Mouse (Mus musculus): Measurements from ENCODE around the gene Psma1. TPM values are rescaled to one million over a fixed set of nuclear protein-coding genes. Genes with fewer than 3 reads are reported as not detected.

The Psma1 gene
- polyA plus RNA-seq, 1 experiment from 2014 or later, result 343 TPM

DNA sequence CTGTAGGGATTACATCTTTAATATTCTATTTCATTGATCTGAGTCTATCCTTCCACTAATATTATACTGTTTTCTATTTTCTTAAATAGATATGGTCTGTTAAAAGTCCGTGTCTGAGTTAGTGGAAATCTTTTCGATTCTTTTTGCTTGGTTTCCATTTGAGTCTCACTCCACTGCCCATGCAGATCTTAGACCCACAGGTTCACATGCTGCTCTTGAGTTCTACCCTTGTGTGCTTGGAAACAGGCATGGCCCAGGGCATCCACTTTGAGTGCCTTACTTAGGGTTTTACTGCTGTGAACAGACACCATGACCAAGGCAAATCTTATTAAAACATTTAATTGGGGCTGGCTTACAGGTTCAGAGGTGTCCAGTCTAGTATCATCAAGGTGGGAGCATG is 24.9 kb upstream of the Psma1 start:
- no peak overlapping the region for H3K4me3 ChIP-seq (replicated peaks)
- no peaks in the 10 kb centered on the region for H3K36me3 ChIP-seq
- WGBS (ENCODE audit: insufficient replicate concordance), result 65% methylated on average over 2 of the region's 2 CpGs
- no peak overlapping the region for H3K27ac ChIP-seq
- DNase-seq, result no peak
- H3K9me3 ChIP-seq (replicated peaks), result no peaks in the 10 kb centered on the region
- no peaks in the 10 kb centered on the region for H3K27me3 ChIP-seq
- H3K4me1 ChIP-seq (replicated peaks), result no peaks in the 10 kb centered on the region
- ATAC-seq (ENCODE audit: low read depth), result no peak
- no peak overlapping the region for H3K9ac ChIP-seq
- no peak overlapping the region for H3K4me2 ChIP-seq

DNA sequence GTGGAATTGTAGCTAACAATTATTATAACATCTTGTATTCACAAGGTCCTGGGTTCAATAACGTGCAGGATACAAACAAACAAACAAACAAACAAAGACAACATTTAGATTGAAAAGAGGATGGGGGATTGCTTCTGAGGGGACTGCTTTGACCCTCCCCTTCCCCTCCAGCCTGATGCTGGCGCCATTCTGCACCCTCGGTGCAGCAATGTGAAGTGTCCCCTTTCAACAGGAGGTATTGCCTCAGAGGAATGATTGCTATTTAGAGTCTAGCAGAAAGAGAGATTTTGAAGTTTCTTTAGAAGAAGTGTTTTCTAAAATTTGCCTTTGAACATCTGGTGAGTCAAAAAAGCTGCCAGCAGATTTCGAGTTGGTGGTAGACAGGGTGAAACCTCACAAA is 23.3 kb upstream of the Psma1 start:
- WGBS (ENCODE audit: insufficient replicate concordance), result 55% methylated on average over 4 of the region's 4 CpGs
- Histone ChIP-seq H3K36me3 (no peaks in the 10 kb centered on the region), H3K4me2 (no peak overlapping the region), H3K4me3 (replicated peaks) (no peak overlapping the region), H3K27ac (no peak overlapping the region), H3K9ac (no peak overlapping the region), H3K4me1 (replicated peaks) (no peaks in the 10 kb centered on the region), H3K27me3 (no peaks in the 10 kb centered on the region), H3K9me3 (replicated peaks) (no peaks in the 10 kb centered on the region)
- ATAC-seq (ENCODE audit: low read depth) (no peak), DNase-seq (no peak)

DNA sequence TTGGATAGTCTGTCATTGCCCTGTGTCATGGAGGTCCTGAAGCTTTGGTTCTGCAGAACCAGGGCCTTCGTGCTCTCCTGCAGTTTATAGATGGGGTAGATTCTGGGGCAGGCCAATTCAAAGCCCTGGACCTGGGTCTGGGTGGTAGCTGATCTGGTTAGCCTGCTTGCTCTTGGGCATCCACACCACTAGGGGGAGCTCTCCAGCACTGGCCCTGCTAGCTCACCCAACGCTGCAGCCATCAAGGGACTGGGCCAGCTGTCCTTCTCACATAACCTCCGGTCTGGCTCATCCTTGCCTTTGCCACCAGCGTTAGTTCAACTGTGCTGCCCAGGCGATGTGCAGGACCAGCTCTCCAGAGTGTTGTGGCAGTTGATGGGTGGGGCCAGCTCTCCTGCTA is 18.8 kb upstream of the Psma1 start:
- no peak overlapping the region for H3K4me3 ChIP-seq (replicated peaks)
- no peak overlapping the region for H3K27ac ChIP-seq
- no peak overlapping the region for H3K9ac ChIP-seq
- ATAC-seq (ENCODE audit: low read depth), result no peak
- 65% methylated on average over 5 of the region's 5 CpGs for WGBS (ENCODE audit: insufficient replicate concordance)
- H3K9me3 ChIP-seq (replicated peaks), result no peaks in the 10 kb centered on the region
- no peak for DNase-seq
- H3K27me3 ChIP-seq, result no peaks in the 10 kb centered on the region
- H3K4me1 ChIP-seq (replicated peaks), result peaks cover 13% of the 10 kb centered on the region; the same call in 1 of the 2 replicates
- H3K4me2 ChIP-seq, result no peak overlapping the region
- no peaks in the 10 kb centered on the region for H3K36me3 ChIP-seq

DNA sequence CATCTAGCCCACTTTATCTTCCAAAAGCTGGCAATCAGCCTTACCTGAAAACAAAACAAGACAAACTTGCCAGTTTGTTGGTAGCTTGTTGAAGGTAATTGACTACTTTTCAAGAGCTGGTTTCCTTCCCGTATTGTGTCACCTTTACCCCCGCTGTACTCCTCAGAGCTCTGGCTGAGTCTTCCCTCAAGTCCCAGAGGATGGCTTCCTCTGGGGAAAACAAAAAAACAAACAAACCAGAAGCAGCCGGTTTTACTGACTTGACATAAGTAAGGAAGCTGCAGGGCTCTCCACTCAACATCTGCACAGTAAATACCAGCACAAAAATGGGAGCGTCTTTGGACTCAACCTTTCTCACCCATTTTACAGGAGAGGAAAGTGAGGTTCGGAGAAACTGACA is 18.0 kb upstream of the Psma1 start:
- Histone ChIP-seq H3K9ac (no peak overlapping the region), H3K4me1 (replicated peaks) (peaks cover 13% of the 10 kb centered on the region; the same call in 1 of the 2 replicates), H3K9me3 (replicated peaks) (no peaks in the 10 kb centered on the region), H3K4me3 (replicated peaks) (no peak overlapping the region), H3K27me3 (no peaks in the 10 kb centered on the region), H3K27ac (no peak overlapping the region), H3K36me3 (no peaks in the 10 kb centered on the region), H3K4me2 (no peak overlapping the region)
- ATAC-seq (ENCODE audit: low read depth) (no peak), DNase-seq (no peak)
- 70% methylated on average over 5 of the region's 5 CpGs for WGBS (ENCODE audit: insufficient replicate concordance)

DNA sequence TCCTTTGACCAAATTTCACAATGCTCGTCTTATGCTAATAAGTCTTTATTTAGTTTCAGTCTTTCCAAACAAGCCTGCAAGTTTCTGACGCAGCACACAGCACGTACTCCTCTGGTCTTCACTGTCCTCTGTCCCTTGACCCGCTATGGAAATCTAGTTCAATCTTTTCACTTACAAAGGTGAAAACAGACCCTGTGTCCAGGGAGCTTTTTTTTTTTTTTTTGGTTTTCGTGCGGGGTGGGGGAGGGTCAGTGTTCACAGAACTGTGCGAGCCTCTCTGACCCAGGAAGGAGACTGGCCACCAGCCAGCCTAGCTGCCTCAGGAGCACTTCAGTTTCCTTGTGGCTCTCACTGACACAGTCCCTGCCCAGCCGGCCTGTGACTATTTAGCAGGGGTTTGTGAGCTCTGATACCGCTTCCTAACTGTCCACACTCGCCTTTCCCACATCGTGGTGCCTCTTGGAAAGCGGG is 16.6 kb upstream of the Psma1 start:
- Histone ChIP-seq H3K9me3 (replicated peaks) (no peaks in the 10 kb centered on the region), H3K36me3 (no peaks in the 10 kb centered on the region), H3K27me3 (no peaks in the 10 kb centered on the region), H3K27ac (peak overlapping the region; percentile 61), H3K4me2 (peak overlapping the region; percentile 54), H3K9ac (peak overlapping the region; percentile 50), H3K4me3 (replicated peaks) (peak overlapping the region; percentile 35), H3K4me1 (replicated peaks) (peaks cover 13% of the 10 kb centered on the region; the same call in 1 of the 2 replicates)
- 13% methylated on average over 12 of the region's 12 CpGs for WGBS (ENCODE audit: insufficient replicate concordance)
- no peak for DNase-seq
- peak; percentile 69 for ATAC-seq (ENCODE audit: low read depth)

DNA sequence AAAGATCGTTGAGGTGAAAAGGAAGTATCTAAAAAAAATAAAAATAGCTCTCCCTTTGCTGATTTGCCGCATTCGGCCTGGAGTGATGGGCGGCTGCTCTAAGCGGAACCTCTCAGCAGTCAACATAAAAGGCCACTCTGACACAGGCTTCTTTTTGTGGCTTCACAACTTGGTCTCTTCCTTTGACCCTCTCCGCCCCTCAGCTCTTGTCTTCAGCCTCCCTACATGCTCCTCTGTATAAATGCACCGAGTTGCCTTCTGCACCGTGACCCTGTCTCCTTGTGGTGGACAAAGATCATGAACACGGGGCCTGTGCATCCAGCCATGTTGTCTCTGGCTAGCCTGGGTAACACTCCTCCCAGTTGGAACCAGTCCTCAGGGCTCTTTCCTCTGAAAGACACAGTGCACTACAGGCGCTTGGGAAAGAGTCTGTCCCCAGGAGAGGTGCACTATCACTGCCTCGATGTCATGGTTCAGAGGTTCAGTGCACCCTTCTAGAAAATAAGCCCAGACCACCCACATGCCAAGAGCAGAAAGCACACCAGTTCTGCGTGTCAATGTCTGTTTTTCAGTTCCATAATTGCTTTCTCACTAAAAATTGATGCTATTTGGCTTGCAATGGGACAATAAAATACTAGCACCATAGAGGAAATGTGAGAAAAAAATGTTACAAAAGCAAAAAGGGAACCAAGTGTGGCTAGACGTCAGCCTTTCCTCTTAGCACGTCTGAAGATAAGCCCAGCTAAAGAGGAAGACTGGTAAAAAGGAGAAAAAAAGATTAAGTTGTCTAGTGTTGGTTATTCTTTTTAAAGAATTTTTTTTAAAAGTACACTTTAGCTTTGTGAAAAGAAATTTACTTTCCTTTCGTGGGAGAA is 15.8 kb upstream of the Psma1 start:
- H3K9ac ChIP-seq, result no peak overlapping the region
- ATAC-seq (ENCODE audit: low read depth) (peak; percentile 33), DNase-seq (no peak)
- no peaks in the 10 kb centered on the region for H3K9me3 ChIP-seq (replicated peaks)
- H3K4me1 ChIP-seq (replicated peaks), result peaks cover 13% of the 10 kb centered on the region; the same call in 1 of the 2 replicates
- H3K4me2 ChIP-seq, result peak overlapping the region; percentile 6
- 26% methylated on average over 15 of the region's 15 CpGs for WGBS (ENCODE audit: insufficient replicate concordance)
- H3K27ac ChIP-seq, result peak overlapping the region; percentile 65
- no peaks in the 10 kb centered on the region for H3K27me3 ChIP-seq
- H3K4me3 ChIP-seq (replicated peaks), result 0 out of 2 replicates have a peak overlapping the region, but pooled peaks have one; percentile 35
- no peaks in the 10 kb centered on the region for H3K36me3 ChIP-seq

DNA sequence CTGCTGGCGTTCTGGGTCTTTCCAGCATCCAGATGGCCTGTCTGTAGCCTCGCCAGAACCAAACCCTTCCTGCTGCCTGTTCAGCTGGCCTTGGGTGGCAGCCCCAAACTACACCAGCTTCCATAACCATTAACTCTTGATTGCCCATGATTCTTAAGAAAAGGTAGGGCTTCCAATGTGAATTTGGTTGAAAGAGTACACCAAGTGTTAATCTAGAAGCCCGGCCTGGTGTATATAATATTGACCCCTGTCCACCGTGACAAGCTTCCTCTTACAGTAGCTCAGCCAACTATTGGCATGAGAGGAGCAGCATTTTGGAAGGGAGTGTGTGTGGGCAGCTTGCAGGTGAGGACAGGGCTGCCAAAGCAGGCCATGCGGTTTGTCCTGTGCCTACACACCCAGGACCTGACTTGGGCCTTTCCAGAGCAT is 14.2 kb upstream of the Psma1 start:
- no peak for DNase-seq
- no peaks in the 10 kb centered on the region for H3K36me3 ChIP-seq

DNA sequence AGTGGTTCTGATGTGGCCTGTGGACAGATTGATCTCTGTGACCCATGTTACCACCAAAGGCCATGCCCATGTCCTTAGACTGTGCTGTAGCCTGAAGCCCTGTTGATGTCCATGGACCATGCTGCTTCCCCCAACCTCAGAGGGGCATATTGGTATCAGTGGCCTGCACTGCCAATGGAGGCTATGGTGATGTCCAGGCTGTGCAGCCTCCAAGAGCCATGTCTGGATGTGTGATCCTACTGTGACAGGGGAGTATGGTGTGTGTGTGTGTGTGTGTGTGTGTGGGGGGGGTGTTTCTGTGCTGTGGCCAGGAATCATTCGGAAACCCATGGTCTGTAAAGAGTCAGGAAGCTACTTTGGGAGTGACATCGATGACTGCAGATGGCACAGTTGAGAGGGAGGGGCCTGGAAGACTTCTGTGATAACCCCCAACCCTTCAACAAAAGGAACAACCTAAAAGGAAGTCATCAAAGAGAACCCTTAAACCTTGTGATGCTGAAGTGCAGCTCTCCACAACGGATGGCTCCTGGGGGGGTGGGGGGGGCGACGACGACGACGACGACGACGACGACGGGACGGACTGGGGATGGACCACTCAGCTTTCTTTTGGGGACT is 8.5 kb upstream of the Psma1 start:
- Histone ChIP-seq H3K4me2 (no peak overlapping the region), H3K4me3 (replicated peaks) (no peak overlapping the region), H3K9ac (no peak overlapping the region), H3K27ac (no peak overlapping the region), H3K9me3 (replicated peaks) (no peaks in the 10 kb centered on the region), H3K27me3 (no peaks in the 10 kb centered on the region), H3K4me1 (replicated peaks) (no peaks in the 10 kb centered on the region), H3K36me3 (no peaks in the 10 kb centered on the region)
- WGBS (ENCODE audit: insufficient replicate concordance), result 83% methylated on average over 14 of the region's 14 CpGs
- ATAC-seq (ENCODE audit: low read depth) (no peak), DNase-seq (no peak)

More for the DNA sequence above, 14.2 kb upstream of the Psma1 start:
- Histone ChIP-seq H3K4me3 (replicated peaks) (no peak overlapping the region), H3K4me1 (replicated peaks) (peaks cover 13% of the 10 kb centered on the region; the same call in 1 of the 2 replicates), H3K4me2 (no peak overlapping the region), H3K27ac (no peak overlapping the region), H3K27me3 (no peaks in the 10 kb centered on the region), H3K9ac (no peak overlapping the region), H3K9me3 (replicated peaks) (no peaks in the 10 kb centered on the region)
- no peak for ATAC-seq (ENCODE audit: low read depth)
- 62% methylated on average over 5 of the region's 5 CpGs for WGBS (ENCODE audit: insufficient replicate concordance)

DNA sequence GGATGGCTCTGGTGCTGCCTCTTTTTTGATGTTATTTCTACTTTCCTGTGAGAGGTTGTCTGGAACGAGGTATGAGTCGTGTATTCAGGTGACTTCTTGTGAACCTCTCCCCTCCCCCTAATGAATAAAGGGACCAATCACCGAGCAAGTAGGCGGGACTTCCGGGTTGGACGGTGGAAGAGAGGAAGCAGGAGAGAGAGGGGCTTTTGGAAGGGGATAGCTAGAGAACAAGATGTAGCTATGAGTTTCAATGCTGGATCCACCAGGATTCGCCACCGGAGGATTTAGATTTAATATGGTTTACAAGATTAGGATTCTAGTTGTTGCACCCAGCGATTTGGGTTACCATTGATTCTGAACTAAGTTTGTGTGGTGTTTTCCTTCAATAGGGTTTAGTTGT is 7.1 kb upstream of the Psma1 start:
- H3K27me3 ChIP-seq, result no peaks in the 10 kb centered on the region
- H3K9me3 ChIP-seq (replicated peaks), result no peaks in the 10 kb centered on the region
- no peaks in the 10 kb centered on the region for H3K36me3 ChIP-seq
- H3K9ac ChIP-seq, result no peak overlapping the region
- 55% methylated on average over 9 of the region's 9 CpGs for WGBS (ENCODE audit: insufficient replicate concordance)
- no peak for ATAC-seq (ENCODE audit: low read depth)
- H3K4me3 ChIP-seq (replicated peaks), result no peak overlapping the region
- H3K27ac ChIP-seq, result no peak overlapping the region
- no peak for DNase-seq
- no peak overlapping the region for H3K4me2 ChIP-seq
- H3K4me1 ChIP-seq (replicated peaks), result no peaks in the 10 kb centered on the region

DNA sequence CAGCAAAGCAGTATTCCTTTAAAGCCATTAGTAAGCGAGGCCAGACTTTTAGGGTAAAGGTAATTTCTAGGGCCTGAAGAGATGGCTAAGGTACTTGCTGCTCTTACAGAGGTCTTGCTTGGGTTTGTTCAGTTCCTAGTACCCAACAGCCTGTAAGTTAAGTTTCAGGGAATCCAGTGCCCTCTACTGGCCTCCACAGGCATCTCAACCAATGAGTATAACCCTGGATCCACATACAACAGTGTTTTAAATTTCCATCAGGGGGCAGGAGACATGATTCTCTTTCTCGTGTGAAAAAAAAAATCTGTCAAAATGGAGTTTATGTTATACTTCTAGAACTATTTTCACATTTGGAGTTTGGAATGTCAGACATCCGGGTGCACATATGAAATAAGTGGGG is 5.8 kb upstream of the Psma1 start:
- H3K4me2 ChIP-seq, result no peak overlapping the region
- no peaks in the 10 kb centered on the region for H3K27me3 ChIP-seq
- 41% methylated on average over 3 of the region's 3 CpGs for WGBS (ENCODE audit: insufficient replicate concordance)
- H3K9ac ChIP-seq, result no peak overlapping the region
- H3K4me3 ChIP-seq (replicated peaks), result no peak overlapping the region
- no peaks in the 10 kb centered on the region for H3K36me3 ChIP-seq
- peak; percentile 27 for DNase-seq
- H3K4me1 ChIP-seq (replicated peaks), result peaks cover 5% of the 10 kb centered on the region
- peak; percentile 71 for ATAC-seq (ENCODE audit: low read depth)
- no peak overlapping the region for H3K27ac ChIP-seq
- H3K9me3 ChIP-seq (replicated peaks), result no peaks in the 10 kb centered on the region

DNA sequence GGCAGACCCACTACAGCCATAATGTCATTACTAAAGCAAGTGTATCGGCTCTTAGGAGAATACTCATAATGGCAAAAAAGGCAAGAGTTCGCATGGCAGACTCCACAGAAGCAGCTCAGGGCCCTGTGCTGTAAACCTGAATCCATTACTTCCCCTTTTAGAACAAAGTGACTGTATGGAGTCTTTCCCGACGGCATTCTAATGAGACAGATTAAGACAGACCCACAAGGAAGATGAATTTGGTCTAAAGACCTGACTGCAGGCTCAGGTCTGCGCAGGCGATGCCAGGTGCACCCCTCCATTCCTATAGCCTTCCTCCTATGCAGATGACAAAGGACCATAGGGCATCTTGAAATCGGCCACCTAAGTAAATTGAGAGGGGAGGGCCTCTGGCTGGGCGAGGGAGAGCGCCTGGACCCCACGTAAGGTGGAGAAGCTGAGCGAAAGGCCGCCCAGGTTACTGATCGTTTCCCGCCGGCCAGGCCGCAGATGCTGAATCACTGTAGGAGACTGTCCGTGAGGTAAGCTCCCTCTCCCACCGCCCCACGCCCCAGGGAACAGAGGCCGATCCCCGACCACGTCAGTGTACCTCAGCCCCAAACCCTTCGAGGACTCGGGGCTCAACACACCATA is 430 bp downstream of the Psma1 start:
- Histone ChIP-seq H3K27me3 (no peaks in the 10 kb centered on the region), H3K9me3 (replicated peaks) (no peaks in the 10 kb centered on the region), H3K4me2 (peak overlapping the region; percentile 79), H3K9ac (peak overlapping the region; percentile 92), H3K4me1 (replicated peaks) (peaks cover 22% of the 10 kb centered on the region), H3K27ac (peak overlapping the region; percentile 81), H3K36me3 (peaks cover 36% of the 10 kb centered on the region), H3K4me3 (replicated peaks) (peak overlapping the region; percentile 91)
- ATAC-seq (ENCODE audit: low read depth) (peak; percentile 89), DNase-seq (no peak)
- WGBS (ENCODE audit: insufficient replicate concordance), result under 1% methylated on average over 24 of the region's 24 CpGs
